Mouse (Mus musculus) kidney, adult 9 months (tissue): Measurements from ENCODE around the gene Hoxa4.

Source experiments
- DNase-seq: peaks from one replicate; pipeline ENCODE4 v3.0.0; 2022

Hoxa4 gene

GRCm38 (mm10) chr6:52163366-52164031 is 28.1 kb downstream of the Hoxa4 start:
- peak; percentile 22 for DNase-seq

DNA sequence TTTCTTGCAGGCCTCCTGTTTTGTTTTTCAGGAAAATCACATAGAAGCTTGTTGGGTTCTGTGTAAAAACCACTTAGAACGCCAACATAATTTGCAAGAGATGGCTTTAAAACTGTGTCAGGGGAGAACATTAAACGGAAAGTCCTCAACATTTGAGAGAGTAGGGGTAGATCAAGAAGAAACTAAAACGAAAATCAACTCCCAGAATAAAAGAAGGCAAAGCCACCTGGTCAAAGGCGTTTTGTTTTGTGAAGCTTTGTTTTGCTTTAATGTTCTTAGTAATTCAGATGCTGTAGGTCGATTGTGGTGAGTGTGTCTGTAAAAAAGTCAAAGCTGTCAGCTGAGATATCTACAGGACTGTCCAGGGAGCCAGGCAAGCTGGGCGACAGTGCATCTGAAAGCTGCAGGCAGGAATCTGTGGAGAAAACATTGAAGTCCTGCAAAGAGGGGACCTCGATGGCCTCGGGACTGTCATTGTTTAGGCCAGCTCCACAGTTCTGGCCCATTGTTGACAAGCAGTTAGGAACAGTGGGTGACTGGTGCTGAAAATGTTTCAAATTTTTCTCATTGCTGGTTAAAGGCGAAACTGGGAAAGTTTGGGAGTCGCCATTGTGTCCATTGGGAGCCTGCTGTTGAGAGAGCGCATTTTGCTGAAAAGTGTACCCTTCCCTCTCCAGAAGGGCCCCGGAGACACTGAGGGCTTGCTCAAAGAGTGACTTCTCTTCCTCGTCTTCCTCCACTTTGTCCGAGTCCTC is 28.8 kb downstream of the Hoxa4 start:
- DNase-seq: peak; percentile 13

- DNase-seq: no peak
Observed at GRCm38 (mm10) chr6:52162093-52162380, 29.5 kb downstream of the Hoxa4 start.

GRCm38 (mm10) chr6:52161336-52162092 is 30.0 kb downstream of the Hoxa4 start:
- peak; percentile 19 for DNase-seq

- DNase-seq: peak; percentile 84
Observed at GRCm38 (mm10) chr6:52160511-52161335, 30.8 kb downstream of the Hoxa4 start.

- peak; percentile 70 for DNase-seq
Observed at GRCm38 (mm10) chr6:52159979-52160378, 31.6 kb downstream of the Hoxa4 start.

DNA sequence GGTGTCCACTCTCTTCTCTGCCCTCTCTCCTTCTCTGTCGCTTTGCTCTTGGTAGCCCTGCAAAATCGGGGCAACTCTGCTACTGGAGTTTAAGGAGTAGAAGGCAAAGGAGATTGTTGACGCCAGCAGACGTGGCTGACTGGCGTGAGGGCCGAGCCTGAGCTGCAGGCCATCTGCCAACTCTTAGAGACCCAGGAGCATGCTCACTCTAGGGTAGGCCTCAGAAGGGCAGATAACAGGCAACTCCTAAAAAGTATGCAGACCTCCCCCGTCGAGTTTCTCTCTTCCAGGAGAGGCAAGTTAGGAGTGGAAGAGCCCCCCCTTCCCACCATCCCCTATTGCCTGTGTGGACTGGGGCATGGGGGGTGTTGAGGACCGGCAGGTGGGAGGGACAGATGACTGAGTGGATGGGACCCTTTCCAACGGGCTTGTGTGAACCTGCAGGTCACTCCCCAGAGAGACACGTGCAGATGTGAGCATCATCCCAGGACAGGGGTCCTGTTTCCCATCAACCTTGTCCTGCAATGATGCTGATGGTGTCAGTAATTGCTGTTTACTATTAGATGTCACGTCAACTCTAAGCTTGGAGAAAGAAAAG is 32.3 kb downstream of the Hoxa4 start:
- peak; percentile 65 for DNase-seq

GRCm38 (mm10) chr6:52158276-52159051 is 33.1 kb downstream of the Hoxa4 start, which contains the start of gene Hoxa1:
Gene Hoxa1, minus strand, starts transcription at chr6:52158317.
- peak; percentile 91 for DNase-seq

- DNase-seq: peak; percentile 20
Observed at GRCm38 (mm10) chr6:52157466-52158275, 33.9 kb downstream of the Hoxa4 start.

- no peak for DNase-seq
Observed at GRCm38 (mm10) chr6:52156551-52157200, 34.9 kb downstream of the Hoxa4 start.

DNA sequence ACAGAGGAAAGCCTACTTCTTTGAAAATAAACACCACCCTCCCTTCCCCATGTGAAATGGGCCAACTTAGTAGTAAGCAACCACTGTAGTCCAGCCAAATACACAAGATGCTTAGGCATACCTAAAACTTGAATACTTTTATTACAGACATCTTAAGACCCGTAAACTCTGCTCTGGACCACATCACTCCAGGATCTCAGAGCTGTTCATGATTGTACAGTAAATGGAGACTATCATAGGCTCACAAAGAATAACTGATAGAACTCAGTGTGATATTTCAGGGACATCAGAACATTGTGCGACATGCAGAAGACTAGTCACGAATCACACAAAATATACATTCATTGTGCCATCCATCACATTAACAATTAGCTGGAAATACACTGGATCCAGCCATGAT is 36.1 kb downstream of the Hoxa4 start:
- no peak for DNase-seq

DNA sequence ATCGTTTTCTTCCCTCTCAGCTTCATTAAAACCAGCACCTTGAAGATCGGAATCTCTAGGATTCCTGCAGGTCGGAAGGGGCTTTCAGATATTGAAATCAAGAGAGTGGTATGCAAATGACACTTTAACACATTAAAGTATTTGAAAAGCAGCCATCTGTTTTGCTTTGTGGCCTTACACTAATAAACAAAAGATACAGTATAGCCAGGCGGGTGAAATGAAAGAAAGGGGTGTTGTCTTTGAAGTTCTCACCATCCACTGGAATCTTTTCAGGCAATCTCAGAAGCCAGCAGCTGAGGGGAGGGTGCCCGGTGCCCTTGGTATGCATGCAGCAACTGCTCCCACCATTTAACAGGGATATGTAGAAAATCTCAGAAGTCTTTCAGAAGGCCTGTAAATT is 37.5 kb downstream of the Hoxa4 start:
- no peak for DNase-seq

- DNase-seq: no peak
Observed at GRCm38 (mm10) chr6:52153270-52153669, 38.3 kb downstream of the Hoxa4 start.

- DNase-seq: no peak
Observed at GRCm38 (mm10) chr6:52152226-52153193, 39.0 kb downstream of the Hoxa4 start.

GRCm38 (mm10) chr6:52151571-52151970 is 40.0 kb downstream of the Hoxa4 start:
- DNase-seq: no peak

- DNase-seq: no peak
Observed at GRCm38 (mm10) chr6:52150401-52150966, 41.1 kb downstream of the Hoxa4 start.
